Mouse (Mus musculus) intestine, embryonic 14.5 days (tissue): ENCODE measurements around the gene Sec22a. TPM values are rescaled to one million over a fixed set of nuclear protein-coding genes. Genes with fewer than 3 reads are reported as not detected.

Experiments used
- ATAC-seq: fragments of 200-750 bp; cut with Nextera tagmentation; replicated peaks from 2 replicates; pipeline ENCODE4 v1.8.0; 2017; ENCODE audit warnings: low read depth, moderate number of reproducible peaks, moderate TSS enrichment, moderate library complexity; ENCODE audit not compliant: low FRiP score, low TSS enrichment
- DNase-seq: peaks from one replicate; pipeline ENCODE4 v3.0.0-alpha.2; 2018; ENCODE audit warnings: low spot score
- H3K27ac ChIP-seq: fragments of 300-500 bp; sonication (generic); 2 replicates; pipeline ENCODE4 v1.5.1; 2014; ENCODE audit warnings: low read depth, mild to moderate bottlenecking, control low read depth
- H3K27me3 ChIP-seq: fragments of 300-500 bp; sonication (generic); replicated peaks from 2 replicates; pipeline ENCODE4 v1.6.1; 2014; ENCODE audit warnings: low read length, control low read depth; ENCODE audit not compliant: control insufficient read depth, insufficient read depth
- H3K36me3 ChIP-seq: fragments of 300-500 bp; sonication (generic); 2 replicates; pipeline ENCODE4 v1.6.1; 2014; ENCODE audit warnings: low read length, control low read depth; ENCODE audit not compliant: control insufficient read depth, insufficient read depth
- H3K4me1 ChIP-seq: fragments of 300-500 bp; sonication (generic); replicated peaks from 2 replicates; pipeline ENCODE4 v1.6.1; 2014; ENCODE audit warnings: low read length, control low read depth, mixed read lengths; ENCODE audit not compliant: control insufficient read depth, insufficient read depth
- H3K4me2 ChIP-seq: fragments of 300-500 bp; sonication (generic); 2 replicates; pipeline ENCODE4 v1.6.1; 2014; ENCODE audit warnings: low read length
- H3K4me3 ChIP-seq: fragments of 300-500 bp; sonication (generic); 2 replicates; pipeline ENCODE4 v1.5.1; 2014; ENCODE audit warnings: low read depth, low read length, control low read depth, mixed read lengths
- H3K9ac ChIP-seq: fragments of 300-500 bp; sonication (generic); 2 replicates; pipeline ENCODE4 v1.6.1; 2014; ENCODE audit warnings: mild to moderate bottlenecking, low read length
- H3K9me3 ChIP-seq: fragments of 300-500 bp; sonication (generic); 2 replicates; pipeline ENCODE4 v1.6.1; 2016; ENCODE audit warnings: low read length, control low read depth; ENCODE audit not compliant: control insufficient read depth
- WGBS: fragments of 180-500 bp; shearing (Covaris S2); extraction: QIAGEN DNeasy Blood & Tissue Kit; methylation state at CpG from one replicate; pipeline ENCODE4 v1.1.7; 2014; 5-methylcytosine and 5-hydroxymethylcytosine counted together
- polyA plus RNA-seq: library from polyadenylated mRNA; unstranded; fragments of >200 nt; fragmentation: Nextera tagmentation; extraction: Ambion mirVana; gene quantifications from 2 replicates; pipeline ENCODE4 v1.2.1, GENCODE M21; 2014

Sec22a gene
- polyA plus RNA-seq, 1 experiment from 2014 or later: 58.3 TPM

DNA sequence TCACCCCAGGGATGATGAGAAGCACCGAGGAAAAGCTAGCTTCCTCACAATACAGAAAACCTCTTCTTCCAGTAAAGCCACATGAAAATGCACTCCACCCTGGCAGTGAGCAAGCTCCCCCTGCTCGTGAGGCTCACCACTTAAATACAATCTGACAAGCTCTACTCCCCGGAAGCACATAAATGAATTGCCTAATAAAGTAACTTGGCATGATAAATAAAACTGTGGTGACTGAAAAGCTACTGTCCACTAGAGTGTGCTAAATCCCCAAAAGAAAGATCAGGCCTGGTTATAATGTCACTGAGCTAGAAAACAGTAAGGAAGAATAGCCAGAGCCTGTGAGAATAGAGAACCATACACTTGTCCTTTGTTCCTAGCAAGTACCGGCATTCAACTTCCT lies 44.4 kb downstream of the Sec22a start:
- no peaks in the 10 kb centered on the region for H3K27me3 ChIP-seq
- no peaks in the 10 kb centered on the region for H3K9me3 ChIP-seq
- no peak overlapping the region for H3K4me2 ChIP-seq
- WGBS: 28% methylated on average over 4 of the region's 4 CpGs
- H3K4me3 ChIP-seq: no peak overlapping the region
- H3K4me1 ChIP-seq: no peaks in the 10 kb centered on the region
- ATAC-seq (no peak), DNase-seq (no peak)
- H3K9ac ChIP-seq: no peak overlapping the region
- no peak overlapping the region for H3K27ac ChIP-seq
- H3K36me3 ChIP-seq: 0 out of 2 replicates have a peak, but pooled peaks cover 2% of the 10 kb centered on the region

- Histone ChIP-seq H3K4me2 (no peak overlapping the region), H3K4me3 (no peak overlapping the region), H3K27me3 (no peaks in the 10 kb centered on the region), H3K36me3 (peaks cover 6% of the 10 kb centered on the region), H3K4me1 (no peaks in the 10 kb centered on the region), H3K9ac (no peak overlapping the region), H3K9me3 (no peaks in the 10 kb centered on the region), H3K27ac (no peak overlapping the region)
- DNase-seq (no peak), ATAC-seq (no peak)
- 55% methylated on average over 6 of the region's 6 CpGs for WGBS
Observed at GRCm38 (mm10) chr16:35318397-35318796, 45.3 kb downstream of the Sec22a start.

DNA sequence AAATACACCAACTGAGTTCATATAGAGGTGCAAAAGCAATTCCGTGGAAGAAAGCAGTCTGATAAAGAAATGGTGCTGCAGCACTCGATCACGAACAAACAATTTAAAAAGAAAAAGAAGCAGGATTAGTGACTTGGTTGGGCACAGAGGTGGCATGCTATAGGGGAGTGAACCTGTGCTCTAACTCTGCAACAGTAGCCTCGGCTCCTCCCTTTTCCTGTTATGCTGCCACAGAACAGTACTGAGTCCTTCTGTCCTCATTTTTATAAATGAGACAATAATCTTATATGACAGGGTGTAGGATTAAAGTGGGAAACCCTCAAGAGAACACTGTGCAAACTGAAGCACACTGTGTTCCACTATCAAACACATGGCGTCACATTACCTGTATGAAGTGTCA lies 46.3 kb downstream of the Sec22a start:
- Histone ChIP-seq H3K9me3 (no peaks in the 10 kb centered on the region), H3K4me3 (no peak overlapping the region), H3K9ac (no peak overlapping the region), H3K4me2 (no peak overlapping the region), H3K4me1 (no peaks in the 10 kb centered on the region), H3K36me3 (peaks cover 14% of the 10 kb centered on the region), H3K27me3 (no peaks in the 10 kb centered on the region), H3K27ac (no peak overlapping the region)
- ATAC-seq (no peak), DNase-seq (no peak)
- 87% methylated on average over 5 of the region's 5 CpGs for WGBS

- ATAC-seq (no peak), DNase-seq (no peak)
- no peak overlapping the region for H3K9ac ChIP-seq
- no peaks in the 10 kb centered on the region for H3K27me3 ChIP-seq
- no peak overlapping the region for H3K27ac ChIP-seq
- H3K4me1 ChIP-seq: no peaks in the 10 kb centered on the region
- no peak overlapping the region for H3K4me2 ChIP-seq
- H3K36me3 ChIP-seq: peaks cover 14% of the 10 kb centered on the region
- H3K9me3 ChIP-seq: no peaks in the 10 kb centered on the region
- H3K4me3 ChIP-seq: no peak overlapping the region
Observed at GRCm38 (mm10) chr16:35316856-35317264, 46.9 kb downstream of the Sec22a start.

- no peak for ATAC-seq
- Histone ChIP-seq H3K9ac (no peak overlapping the region), H3K4me1 (no peaks in the 10 kb centered on the region; the same call in 1 of the 2 replicates), H3K27ac (no peak overlapping the region), H3K36me3 (peaks cover 14% of the 10 kb centered on the region), H3K4me3 (no peak overlapping the region), H3K27me3 (no peaks in the 10 kb centered on the region), H3K4me2 (no peak overlapping the region), H3K9me3 (no peaks in the 10 kb centered on the region)
- WGBS: 68% methylated on average over 3 of the region's 3 CpGs
- no peak for DNase-seq
Observed at GRCm38 (mm10) chr16:35315496-35315895, 48.2 kb downstream of the Sec22a start.

GRCm38 (mm10) chr16:35311586-35311985 lies 52.1 kb downstream of the Sec22a start:
- no peaks in the 10 kb centered on the region for H3K27me3 ChIP-seq
- H3K27ac ChIP-seq: no peak overlapping the region
- DNase-seq (peak; percentile 38), ATAC-seq (no peak)
- peaks cover 14% of the 10 kb centered on the region for H3K36me3 ChIP-seq
- H3K9me3 ChIP-seq: no peaks in the 10 kb centered on the region
- no peaks in the 10 kb centered on the region; the same call in 1 of the 2 replicates for H3K4me1 ChIP-seq
- WGBS: 68% methylated on average over 8 of the region's 8 CpGs
- H3K9ac ChIP-seq: no peak overlapping the region
- H3K4me2 ChIP-seq: no peak overlapping the region
- no peak overlapping the region for H3K4me3 ChIP-seq

DNA sequence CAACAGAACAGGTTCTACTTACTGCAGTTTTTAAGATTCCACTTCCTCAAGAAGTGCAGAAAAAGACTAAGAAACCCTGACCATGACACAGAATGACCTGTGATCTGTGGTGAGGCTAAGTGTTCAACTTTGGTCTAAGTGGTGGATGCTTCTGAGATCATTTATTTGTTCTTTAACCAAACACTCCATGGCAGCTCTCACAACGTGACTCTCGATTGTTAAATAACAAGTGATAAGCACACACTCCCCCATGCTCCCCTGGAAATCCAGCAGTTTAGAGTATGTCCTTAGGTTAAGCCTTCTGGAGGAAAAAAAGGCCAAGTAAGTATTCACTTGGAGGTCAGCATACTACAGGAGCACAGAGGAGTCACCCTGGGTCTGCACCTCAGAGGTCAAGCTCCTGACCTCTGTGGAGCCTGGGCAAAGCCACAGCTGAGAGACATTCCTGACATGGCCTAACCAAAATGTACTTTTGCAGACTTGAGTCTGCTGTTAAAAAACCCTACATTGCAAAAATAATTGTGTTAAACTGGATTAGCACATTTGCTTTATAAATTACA lies 53.1 kb downstream of the Sec22a start:
- Histone ChIP-seq H3K4me3 (no peak overlapping the region), H3K27me3 (no peaks in the 10 kb centered on the region), H3K4me1 (no peaks in the 10 kb centered on the region; the same call in 1 of the 2 replicates), H3K27ac (no peak overlapping the region), H3K9ac (no peak overlapping the region), H3K9me3 (no peaks in the 10 kb centered on the region), H3K4me2 (no peak overlapping the region), H3K36me3 (peaks cover 16% of the 10 kb centered on the region)
- DNase-seq: peak; percentile 39
- 25% methylated on average over 2 of the region's 2 CpGs for WGBS
- ATAC-seq: no peak

DNA sequence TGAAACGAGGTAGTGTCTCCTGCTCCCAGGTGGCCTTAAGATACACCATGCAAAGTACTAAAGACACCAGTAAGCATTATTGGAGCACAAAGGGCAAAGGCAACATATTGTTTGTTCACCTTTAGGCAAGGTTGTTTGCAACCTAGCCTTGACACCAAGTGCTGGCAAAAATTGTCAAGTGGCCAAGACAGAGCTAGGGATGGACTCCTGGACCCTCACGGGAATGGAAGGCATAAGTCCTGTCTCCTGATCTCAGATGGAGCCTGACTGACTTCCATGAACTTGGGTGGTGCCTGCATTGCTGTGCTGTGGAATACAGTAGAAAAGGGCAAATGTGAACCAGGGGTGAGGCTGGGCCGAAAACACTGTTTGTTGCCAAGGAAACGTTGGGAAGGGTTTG lies 54.1 kb downstream of the Sec22a start:
- H3K4me2 ChIP-seq: no peak overlapping the region
- no peak overlapping the region for H3K9ac ChIP-seq
- 80% methylated on average over 4 of the region's 4 CpGs for WGBS
- peaks cover 18% of the 10 kb centered on the region for H3K36me3 ChIP-seq
- ATAC-seq (no peak), DNase-seq (peak; percentile 13)
- no peaks in the 10 kb centered on the region; the same call in 1 of the 2 replicates for H3K4me1 ChIP-seq
- no peaks in the 10 kb centered on the region for H3K27me3 ChIP-seq
- H3K27ac ChIP-seq: no peak overlapping the region
- H3K9me3 ChIP-seq: no peaks in the 10 kb centered on the region
- H3K4me3 ChIP-seq: no peak overlapping the region

DNA sequence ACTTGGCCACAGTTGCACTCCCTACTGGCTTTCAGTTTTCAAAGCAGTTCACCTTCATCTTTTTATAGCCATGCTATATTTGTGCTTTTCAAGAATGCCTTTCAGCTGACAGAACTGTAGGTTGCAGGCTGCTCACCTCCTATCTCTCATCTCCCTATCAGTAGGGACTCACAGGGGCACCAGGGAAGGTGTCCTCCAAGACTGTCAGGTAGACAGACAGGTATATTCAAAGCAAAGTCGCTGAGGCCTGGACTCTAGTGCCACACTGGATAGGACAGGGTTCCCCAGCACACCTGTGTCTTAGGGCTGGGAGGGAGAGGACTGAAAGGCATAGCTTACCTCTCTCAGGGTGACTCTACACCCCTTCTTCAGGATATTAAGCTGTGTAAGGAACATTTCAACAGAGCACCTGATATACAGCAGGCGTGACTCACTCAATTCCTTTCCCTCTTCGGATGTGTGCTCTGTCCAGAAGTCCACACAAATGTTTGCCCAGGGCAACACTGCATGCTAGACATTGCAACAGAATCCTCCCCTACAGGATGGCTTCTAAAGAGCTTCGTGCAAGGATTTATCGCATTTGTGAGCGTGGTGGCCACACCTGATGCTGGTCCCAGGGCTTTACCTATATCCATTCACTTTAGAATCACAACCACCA lies 55.1 kb downstream of the Sec22a start:
- no peak for DNase-seq
- ATAC-seq: no peak
- Histone ChIP-seq H3K36me3 (peaks cover 22% of the 10 kb centered on the region), H3K27ac (no peak overlapping the region), H3K9ac (no peak overlapping the region), H3K27me3 (no peaks in the 10 kb centered on the region), H3K4me3 (no peak overlapping the region), H3K4me1 (no peaks in the 10 kb centered on the region; the same call in 1 of the 2 replicates), H3K4me2 (no peak overlapping the region), H3K9me3 (no peaks in the 10 kb centered on the region)
- 86% methylated on average over 6 of the region's 6 CpGs for WGBS
